Mouse (Mus musculus) neural tube, embryonic 15.5 days (tissue): ENCODE measurements around the gene Prr18. TPM values are rescaled to one million over a fixed set of nuclear protein-coding genes. Genes with fewer than 3 reads are reported as not detected.

Experiments used
- ATAC-seq: fragments of 200-750 bp; cut with Nextera tagmentation; 2 replicates; pipeline ENCODE4 v1.8.0; 2017; ENCODE audit warnings: mild to moderate bottlenecking, moderate TSS enrichment, moderate library complexity; ENCODE audit not compliant: low FRiP score
- H3K27ac ChIP-seq: fragments of 300-500 bp; sonication (generic); replicated peaks from 2 replicates; pipeline ENCODE4 v1.5.1; 2015; ENCODE audit warnings: mild to moderate bottlenecking, inconsistent platforms
- H3K27me3 ChIP-seq: fragments of 300-500 bp; sonication (generic); replicated peaks from 2 replicates; pipeline ENCODE4 v1.6.1; 2015; ENCODE audit warnings: inconsistent platforms
- H3K36me3 ChIP-seq: fragments of 300-500 bp; sonication (generic); 2 replicates; pipeline ENCODE4 v1.6.1; 2015; ENCODE audit warnings: inconsistent platforms
- H3K4me1 ChIP-seq: fragments of 300-500 bp; sonication (generic); 2 replicates; pipeline ENCODE4 v1.6.1; 2015; ENCODE audit warnings: inconsistent platforms
- H3K4me2 ChIP-seq: fragments of 300-500 bp; sonication (generic); 2 replicates; pipeline ENCODE4 v1.6.1; 2015; ENCODE audit warnings: inconsistent platforms, mild to moderate bottlenecking, moderate library complexity
- H3K4me3 ChIP-seq: fragments of 300-500 bp; sonication (generic); replicated peaks from 2 replicates; pipeline ENCODE4 v1.5.1; 2015; ENCODE audit warnings: mild to moderate bottlenecking, inconsistent platforms
- H3K9ac ChIP-seq: fragments of 300-500 bp; sonication (generic); replicated peaks from 2 replicates; pipeline ENCODE4 v1.6.1; 2015; ENCODE audit warnings: mild to moderate bottlenecking, inconsistent platforms
- H3K9me3 ChIP-seq: fragments of 300-500 bp; sonication (generic); replicated peaks from 2 replicates; pipeline ENCODE4 v1.6.1; 2016; ENCODE audit warnings: inconsistent platforms
- WGBS: fragments of 180-500 bp; shearing (Covaris S2); methylation state at CpG from one replicate; pipeline ENCODE4 v1.1.7; 2015; ENCODE audit warnings: mixed read lengths; 5-methylcytosine and 5-hydroxymethylcytosine counted together
- polyA plus RNA-seq: library from polyadenylated mRNA; unstranded; fragments of >200 nt; fragmentation: Nextera tagmentation; extraction: Ambion mirVana; gene quantifications from 2 replicates; pipeline ENCODE4 v1.2.1, GENCODE M21; 2015

Gene Prr18
- polyA plus RNA-seq, 1 experiment from 2014 or later = 18.4 TPM

- Histone ChIP-seq H3K27ac (peak overlapping the region; percentile 98), H3K9ac (peak overlapping the region; percentile 34; the same call in 1 of the 2 replicates), H3K9me3 (no peaks in the 10 kb centered on the region), H3K4me3 (no peak overlapping the region), H3K4me1 (peaks cover 70% of the 10 kb centered on the region), H3K4me2 (peak overlapping the region; percentile 41), H3K27me3 (no peaks in the 10 kb centered on the region), H3K36me3 (no peaks in the 10 kb centered on the region)
- whole genome bisulfite sequencing = 48% methylated on average over 2 of the region's 2 CpGs
- ATAC-seq = no peak
Observed at GRCm38 (mm10) chr17:8369171-8369570, 31.9 kb downstream of the Prr18 start.

GRCm38 (mm10) chr17:8370634-8371229 is 33.5 kb downstream of the Prr18 start:
- no peaks in the 10 kb centered on the region for H3K9me3 ChIP-seq
- no peaks in the 10 kb centered on the region for H3K27me3 ChIP-seq
- no peak overlapping the region for H3K4me3 ChIP-seq
- H3K9ac ChIP-seq = peak overlapping the region; percentile 46; the same call in 1 of the 2 replicates
- peaks cover 76% of the 10 kb centered on the region for H3K4me1 ChIP-seq
- peak overlapping the region; percentile 92 for H3K27ac ChIP-seq
- H3K4me2 ChIP-seq = no peak overlapping the region
- ATAC-seq = no peak
- 21% methylated on average over 13 of the region's 13 CpGs for WGBS
- H3K36me3 ChIP-seq = no peaks in the 10 kb centered on the region

GRCm38 (mm10) chr17:8371834-8372233 is 34.6 kb downstream of the Prr18 start:
- Histone ChIP-seq H3K4me1 (peaks cover 71% of the 10 kb centered on the region), H3K36me3 (no peaks in the 10 kb centered on the region), H3K9ac (peak overlapping the region; percentile 46), H3K27ac (peak overlapping the region; percentile 92), H3K27me3 (no peaks in the 10 kb centered on the region), H3K4me3 (peak overlapping the region; percentile 34), H3K9me3 (no peaks in the 10 kb centered on the region), H3K4me2 (peak overlapping the region; percentile 56)
- WGBS = 0% methylated on average over 7 of the region's 7 CpGs
- peak; percentile 81 for ATAC-seq

- no peaks in the 10 kb centered on the region for H3K9me3 ChIP-seq
- H3K4me1 ChIP-seq = peaks cover 64% of the 10 kb centered on the region
- H3K27ac ChIP-seq = peak overlapping the region; percentile 92
- H3K4me3 ChIP-seq = peak overlapping the region; percentile 34
- H3K27me3 ChIP-seq = no peaks in the 10 kb centered on the region
- peak overlapping the region; percentile 46 for H3K9ac ChIP-seq
- under 1% methylated on average over 18 of the region's 18 CpGs for WGBS
- ATAC-seq = no peak; the same call in 1 of the 2 replicates
- peak overlapping the region; percentile 56 for H3K4me2 ChIP-seq
- H3K36me3 ChIP-seq = no peaks in the 10 kb centered on the region
Observed at GRCm38 (mm10) chr17:8372286-8373046, 35.2 kb downstream of the Prr18 start.

GRCm38 (mm10) chr17:8377298-8377697 is 40.0 kb downstream of the Prr18 start:
- no peaks in the 10 kb centered on the region for H3K9me3 ChIP-seq
- H3K4me1 ChIP-seq = peaks cover 25% of the 10 kb centered on the region
- no peak overlapping the region for H3K9ac ChIP-seq
- no peaks in the 10 kb centered on the region for H3K36me3 ChIP-seq
- H3K4me2 ChIP-seq = no peak overlapping the region
- H3K4me3 ChIP-seq = no peak overlapping the region
- 67% methylated on average over 5 of the region's 5 CpGs for WGBS
- H3K27me3 ChIP-seq = no peaks in the 10 kb centered on the region
- no peak for ATAC-seq
- H3K27ac ChIP-seq = no peak overlapping the region

- H3K4me1 ChIP-seq = peaks cover 13% of the 10 kb centered on the region
- H3K27me3 ChIP-seq = peaks cover 21% of the 10 kb centered on the region
- no peak overlapping the region for H3K27ac ChIP-seq
- H3K36me3 ChIP-seq = no peaks in the 10 kb centered on the region; the same call in 1 of the 2 replicates
- no peak for ATAC-seq
- WGBS = 95% methylated on average over 2 of the region's 2 CpGs
- H3K4me3 ChIP-seq = no peak overlapping the region
- H3K9me3 ChIP-seq = no peaks in the 10 kb centered on the region
- no peak overlapping the region for H3K4me2 ChIP-seq
- H3K9ac ChIP-seq = no peak overlapping the region
Observed at GRCm38 (mm10) chr17:8385441-8385840, 48.2 kb downstream of the Prr18 start.

- H3K9ac ChIP-seq = peak overlapping the region; percentile 34; the same call in 1 of the 2 replicates
- H3K9me3 ChIP-seq = no peaks in the 10 kb centered on the region
- peaks cover 13% of the 10 kb centered on the region for H3K4me1 ChIP-seq
- H3K27me3 ChIP-seq = peaks cover 36% of the 10 kb centered on the region
- H3K36me3 ChIP-seq = no peaks in the 10 kb centered on the region; the same call in 1 of the 2 replicates
- H3K27ac ChIP-seq = peak overlapping the region; percentile 63; the same call in 1 of the 2 replicates
- ATAC-seq = peak; percentile 65; the same call in 1 of the 2 replicates
- H3K4me3 ChIP-seq = peak overlapping the region; percentile 43
- WGBS = under 1% methylated on average over 13 of the region's 13 CpGs
- peak overlapping the region; percentile 64 for H3K4me2 ChIP-seq
Observed at GRCm38 (mm10) chr17:8388463-8388862, 51.2 kb downstream of the Prr18 start.

- peak overlapping the region; percentile 43 for H3K4me3 ChIP-seq
- peaks cover 13% of the 10 kb centered on the region for H3K4me1 ChIP-seq
- H3K27me3 ChIP-seq = peaks cover 36% of the 10 kb centered on the region
- no peaks in the 10 kb centered on the region; the same call in 1 of the 2 replicates for H3K36me3 ChIP-seq
- peak overlapping the region; percentile 64 for H3K4me2 ChIP-seq
- H3K27ac ChIP-seq = peak overlapping the region; percentile 63
- 1% methylated on average over 28 of the region's 28 CpGs for WGBS
- no peaks in the 10 kb centered on the region for H3K9me3 ChIP-seq
- H3K9ac ChIP-seq = peak overlapping the region; percentile 34
- ATAC-seq = peak; percentile 48; the same call in 1 of the 2 replicates
Observed at GRCm38 (mm10) chr17:8388990-8389789, 51.9 kb downstream of the Prr18 start.

- Histone ChIP-seq H3K4me1 (peaks cover 13% of the 10 kb centered on the region), H3K36me3 (no peaks in the 10 kb centered on the region; the same call in 1 of the 2 replicates), H3K9me3 (no peaks in the 10 kb centered on the region), H3K4me2 (peak overlapping the region; percentile 64), H3K27ac (no peak overlapping the region), H3K9ac (no peak overlapping the region), H3K27me3 (peaks cover 36% of the 10 kb centered on the region), H3K4me3 (peak overlapping the region; percentile 43; the same call in 1 of the 2 replicates)
- ATAC-seq = 0 out of 2 replicates have a peak, but pooled peaks have one; percentile 24
- WGBS = 3% methylated on average over 10 of the region's 10 CpGs
Observed at GRCm38 (mm10) chr17:8389790-8390095, 52.5 kb downstream of the Prr18 start.

- H3K9ac ChIP-seq = no peak overlapping the region
- H3K4me1 ChIP-seq = peaks cover 13% of the 10 kb centered on the region
- H3K9me3 ChIP-seq = no peaks in the 10 kb centered on the region
- H3K27me3 ChIP-seq = peaks cover 36% of the 10 kb centered on the region
- no peaks in the 10 kb centered on the region; the same call in 1 of the 2 replicates for H3K36me3 ChIP-seq
- no peak overlapping the region for H3K4me3 ChIP-seq
- no peak for ATAC-seq
- 53% methylated on average over 4 of the region's 4 CpGs for WGBS
- H3K27ac ChIP-seq = no peak overlapping the region
- H3K4me2 ChIP-seq = peak overlapping the region; percentile 64; the same call in 1 of the 2 replicates
Observed at GRCm38 (mm10) chr17:8390487-8390886, 53.2 kb downstream of the Prr18 start.
